Mouse (Mus musculus) midbrain, embryonic 12.5 days (tissue): ENCODE measurements around the gene Ydjc. TPM values are rescaled to one million over a fixed set of nuclear protein-coding genes. Genes with fewer than 3 reads are reported as not detected.

Experiments
- ATAC-seq: fragments of 200-750 bp; cut with Nextera tagmentation; 2 replicates; pipeline ENCODE4 v1.8.0; 2017; ENCODE audit warnings: low read depth, moderate TSS enrichment, moderate library complexity; ENCODE audit not compliant: low FRiP score
- H3K27ac ChIP-seq: fragments of 300-500 bp; sonication (generic); replicated peaks from 2 replicates; pipeline ENCODE4 v1.5.1; 2016; ENCODE audit warnings: mild to moderate bottlenecking
- H3K27me3 ChIP-seq: fragments of 300-500 bp; sonication (generic); 2 replicates; pipeline ENCODE4 v1.6.1; 2016; ENCODE audit warnings: mild to moderate bottlenecking
- H3K36me3 ChIP-seq: fragments of 300-500 bp; sonication (generic); 2 replicates; pipeline ENCODE4 v1.6.1; 2016
- H3K4me1 ChIP-seq: fragments of 300-500 bp; sonication (generic); 2 replicates; pipeline ENCODE4 v1.6.1; 2016
- H3K4me2 ChIP-seq: fragments of 300-500 bp; sonication (generic); replicated peaks from 2 replicates; pipeline ENCODE4 v1.6.1; 2016; ENCODE audit warnings: mild to moderate bottlenecking, moderate library complexity
- H3K4me3 ChIP-seq: fragments of 300-500 bp; sonication (generic); 2 replicates; pipeline ENCODE4 v1.5.1; 2016; ENCODE audit warnings: mild to moderate bottlenecking
- H3K9ac ChIP-seq: fragments of 300-500 bp; sonication (generic); replicated peaks from 2 replicates; pipeline ENCODE4 v1.6.1; 2016; ENCODE audit warnings: mild to moderate bottlenecking, moderate library complexity
- H3K9me3 ChIP-seq: fragments of 300-500 bp; sonication (generic); 2 replicates; pipeline ENCODE4 v1.6.1; 2016; ENCODE audit warnings: mild to moderate bottlenecking
- WGBS: fragments of 180-500 bp; shearing (Covaris S2); methylation state at CpG from one replicate; pipeline ENCODE4 v1.1.7; 2016; 5-methylcytosine and 5-hydroxymethylcytosine counted together
- microRNA counts: library from miRNA; unstranded; fragments of <30 nt; microRNA quantifications from one replicate; lab custom pipeline; 2017
- microRNA-seq: library from miRNA; unstranded; fragments of <30 nt; microRNA quantifications from one replicate; pipeline ENCODE4, GENCODE M21; 2017
- polyA plus RNA-seq: library from polyadenylated mRNA; unstranded; fragments of >200 nt; fragmentation: Nextera tagmentation; extraction: Ambion mirVana; gene quantifications from 2 replicates; pipeline ENCODE4 v1.2.1, GENCODE M21; 2016

The Ydjc gene
- polyA plus RNA-seq, 1 experiment from 2014 or later: 9.6 TPM

DNA sequence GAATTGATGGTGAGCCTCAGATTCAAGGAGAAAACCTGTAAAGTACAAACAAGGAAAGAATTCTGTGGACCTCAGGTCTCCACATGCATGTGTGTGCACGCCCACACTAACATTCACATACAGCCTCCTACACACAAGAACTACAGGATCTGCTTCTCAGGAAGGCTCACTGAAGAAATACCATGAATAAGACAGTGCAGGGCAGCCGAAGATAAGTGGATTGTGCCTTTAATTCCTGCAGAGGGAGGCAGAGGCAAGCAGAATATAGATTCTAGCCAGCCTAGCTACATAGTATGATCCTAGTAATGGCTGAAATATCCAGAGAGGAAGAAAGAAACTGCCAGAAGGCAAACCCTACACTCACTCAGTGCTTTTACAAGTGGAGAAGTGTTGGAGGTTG lies 57.6 kb downstream of the Ydjc start:
- Histone ChIP-seq H3K27me3 (peaks cover 10% of the 10 kb centered on the region), H3K4me2 (no peak overlapping the region), H3K36me3 (0 out of 2 replicates have a peak, but pooled peaks cover 3% of the 10 kb centered on the region), H3K9ac (no peak overlapping the region), H3K9me3 (no peaks in the 10 kb centered on the region), H3K4me3 (0 out of 2 replicates have a peak overlapping the region, but pooled peaks have one; percentile 100), H3K27ac (no peak overlapping the region), H3K4me1 (peaks cover 15% of the 10 kb centered on the region)
- WGBS: 63% methylated on average over 2 of the region's 2 CpGs
- ATAC-seq: no peak

DNA sequence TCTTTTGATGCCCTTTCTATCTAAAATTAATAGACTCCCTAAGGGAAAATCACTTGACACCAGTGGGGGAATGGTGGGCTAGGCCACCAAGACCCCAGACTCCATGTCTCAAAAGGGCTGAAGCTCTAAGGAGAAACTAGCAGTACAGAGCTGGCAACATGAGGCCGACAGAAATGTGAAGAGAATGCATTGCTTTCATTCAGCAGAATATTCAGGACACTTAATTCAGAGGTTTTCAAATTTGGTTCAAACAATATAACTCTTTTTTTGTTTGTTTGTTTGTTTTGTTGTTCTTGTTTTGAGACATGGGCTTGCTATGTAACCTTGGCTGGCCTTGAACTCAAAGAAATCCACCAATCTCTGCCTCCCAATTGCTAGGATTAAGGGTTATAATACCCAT lies 58.1 kb downstream of the Ydjc start, which contains the start of gene Ube2l3:
Ube2l3 (minus strand) TSS at position 101 of the 400 bp plus-strand sequence.
- WGBS: 90% methylated on average over 1 of the region's 1 CpGs
- H3K9ac ChIP-seq: peak within 1 kb of the TSS; percentile 99; the same call in 1 of the 2 replicates
- peaks cover 15% of the 10 kb centered on the region for H3K4me1 ChIP-seq
- H3K27me3 ChIP-seq: peaks cover 12% of the 10 kb centered on the region
- peak within 1 kb of the TSS; percentile 100 for H3K4me3 ChIP-seq
- ATAC-seq: no peak
- H3K4me2 ChIP-seq: peak within 1 kb of the TSS; percentile 88; the same call in 1 of the 2 replicates
- H3K36me3 ChIP-seq: 0 out of 2 replicates have a peak, but pooled peaks cover 3% of the 10 kb centered on the region
- no peak within 1 kb of the TSS for H3K27ac ChIP-seq
- H3K9me3 ChIP-seq: no peaks in the 10 kb centered on the region

DNA sequence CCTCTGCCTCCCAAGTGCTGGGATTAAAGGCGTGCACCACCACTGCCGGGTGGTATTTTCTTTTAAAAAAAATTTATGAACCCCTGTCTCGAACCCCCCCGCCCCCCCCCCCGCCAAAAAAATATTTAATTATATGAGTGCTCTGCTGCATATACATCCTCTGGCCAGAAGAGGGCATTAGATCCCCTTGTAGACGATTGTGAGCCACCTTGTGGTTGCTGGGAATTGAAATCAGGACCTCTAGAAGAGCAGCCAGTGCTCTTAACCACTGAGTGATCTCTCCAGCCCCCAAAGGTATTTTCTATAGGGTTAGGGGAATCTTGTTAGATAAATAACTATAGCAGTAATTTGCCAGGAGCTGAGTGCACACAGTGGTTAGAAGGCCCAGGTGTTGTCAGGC lies 60.6 kb downstream of the Ydjc start:
- Histone ChIP-seq H3K4me1 (peaks cover 13% of the 10 kb centered on the region), H3K36me3 (no peaks in the 10 kb centered on the region), H3K9me3 (no peaks in the 10 kb centered on the region), H3K4me2 (no peak overlapping the region), H3K27ac (no peak overlapping the region), H3K4me3 (no peak overlapping the region), H3K27me3 (peaks cover 18% of the 10 kb centered on the region), H3K9ac (no peak overlapping the region)
- WGBS: 9% methylated on average over 6 of the region's 6 CpGs
- ATAC-seq: no peak

DNA sequence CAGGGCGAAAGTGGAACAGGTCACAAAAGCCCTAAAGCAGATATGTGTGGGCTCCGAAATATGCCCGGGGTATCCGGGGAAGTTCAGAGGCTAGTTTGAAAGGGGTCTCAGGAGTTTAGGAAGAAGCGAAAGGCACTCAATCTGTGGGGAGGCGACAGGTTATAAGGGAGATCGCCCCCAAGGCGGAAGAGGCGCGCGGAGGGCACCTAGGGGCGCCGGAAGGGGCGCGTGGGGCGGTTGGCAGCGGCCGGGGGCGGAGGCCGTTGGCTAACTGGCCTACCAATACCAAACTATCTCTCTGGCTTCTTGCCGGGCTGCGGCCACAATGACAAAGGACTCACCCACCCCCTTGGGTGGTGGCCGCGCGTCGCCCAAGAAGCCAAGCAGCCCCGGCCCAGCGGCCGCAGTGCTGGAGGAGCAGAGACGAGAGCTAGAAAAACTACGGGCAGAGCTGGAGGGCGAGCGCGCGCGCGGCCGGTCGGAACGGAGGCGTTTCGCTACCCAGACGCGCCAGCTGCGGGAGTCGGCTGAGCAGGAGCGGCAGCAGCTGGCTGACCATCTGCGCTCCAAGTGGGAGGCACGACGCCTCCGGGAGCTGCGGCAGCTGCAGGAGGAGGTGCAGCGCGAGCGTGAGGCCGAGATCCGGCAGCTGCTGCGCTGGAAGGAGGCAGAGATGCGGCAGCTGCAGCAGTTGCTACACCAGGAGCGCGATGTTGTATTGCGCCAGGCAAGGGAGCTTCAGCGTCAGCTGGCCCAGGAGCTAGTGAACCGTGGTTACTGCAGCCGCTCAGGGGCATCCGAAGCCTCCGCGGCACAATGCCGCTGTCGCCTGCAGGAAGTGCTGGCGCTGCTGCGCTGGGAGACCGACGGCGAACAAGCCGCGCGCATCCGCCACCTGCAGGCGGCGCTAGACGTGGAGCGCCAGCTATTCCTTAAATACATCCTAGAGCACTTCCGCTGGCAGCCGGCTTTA lies 64.3 kb downstream of the Ydjc start, which contains the start of gene Rimbp3:
Rimbp3 (plus strand) TSS at position 215 of the 973 bp plus-strand sequence.
- Histone ChIP-seq H3K27me3 (peaks cover 33% of the 10 kb centered on the region), H3K4me3 (peak within 1 kb of the TSS; percentile 55), H3K9ac (peak within 1 kb of the TSS; percentile 65), H3K36me3 (no peaks in the 10 kb centered on the region), H3K4me2 (peak within 1 kb of the TSS; percentile 80), H3K27ac (peak within 1 kb of the TSS; percentile 94), H3K4me1 (peaks cover 16% of the 10 kb centered on the region), H3K9me3 (no peaks in the 10 kb centered on the region)
- under 1% methylated on average over 84 of the region's 85 CpGs for WGBS
- peak; percentile 88 for ATAC-seq

DNA sequence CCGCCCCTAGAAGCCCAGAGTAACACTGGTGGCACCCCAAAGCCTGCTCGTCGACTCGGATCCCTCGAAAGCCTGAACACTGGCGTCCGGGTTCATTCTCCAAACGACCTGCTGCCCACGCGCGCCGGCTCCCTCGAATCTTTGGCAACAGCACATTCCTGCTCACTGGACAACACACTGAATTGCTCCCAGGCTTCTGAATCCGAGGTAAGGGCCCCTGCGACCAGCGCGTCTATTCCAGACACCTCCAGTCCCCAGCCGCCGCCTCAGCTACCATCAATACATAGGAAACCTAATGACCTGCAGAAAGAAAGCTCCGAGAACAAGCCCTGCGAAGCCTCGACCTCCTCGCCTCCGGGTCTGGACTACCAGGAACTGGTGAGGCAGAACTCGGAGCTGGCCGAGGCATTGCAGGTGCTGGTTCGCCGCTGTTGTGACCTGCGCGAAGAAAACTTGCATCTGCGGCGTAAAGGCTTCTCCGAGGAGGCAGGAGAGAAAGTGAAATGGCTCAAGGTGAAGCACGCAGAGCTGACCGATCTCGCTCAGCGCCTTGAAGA lies 65.1 kb downstream of the Ydjc start:
- no peaks in the 10 kb centered on the region for H3K36me3 ChIP-seq
- WGBS: 2% methylated on average over 37 of the region's 37 CpGs
- peaks cover 33% of the 10 kb centered on the region for H3K27me3 ChIP-seq
- peak overlapping the region; percentile 65 for H3K9ac ChIP-seq
- peak overlapping the region; percentile 94 for H3K27ac ChIP-seq
- H3K9me3 ChIP-seq: no peaks in the 10 kb centered on the region
- peak overlapping the region; percentile 80 for H3K4me2 ChIP-seq
- H3K4me1 ChIP-seq: peaks cover 16% of the 10 kb centered on the region
- H3K4me3 ChIP-seq: peak overlapping the region; percentile 55
- ATAC-seq: peak; percentile 1; the same call in 1 of the 2 replicates

MicroRNAs encoded within 50 kb of the gene (microRNA counts, 519-probe panel; counts per million panel counts)
- microRNA mmu-miR-130b (lab: Ali Mortazavi, UCI): 6,924 counts per million, percentile 76 among the panel's probes with 10 or more counts
- 6,280 counts per million, percentile 68 among the panel's probes with 10 or more counts for microRNA mmu-miR-301b (lab: Ali Mortazavi, UCI)

Small RNA genes lying within 50 kb of the gene (microRNA-seq; reads per million reads assigned to microRNA genes)
- gene Mir130b (10,978 reads per million, percentile 95 among the genes with 10 or more reads in this experiment), gene Mir301b (422 reads per million, percentile 69 among the genes with 10 or more reads in this experiment)

Other genes with a start within 250 kb of the Ydjc start
- gene Ppm1f, start 248.2 kb upstream of the Ydjc start, polyA plus RNA-seq: 33.3 and 33.9 TPM in 2 replicates
- gene Mapk1, start 161.2 kb upstream of the Ydjc start, polyA plus RNA-seq: 167 TPM in 2 replicates
- 128 and 129 TPM in 2 replicates for gene Ypel1, start 74.9 kb upstream of the Ydjc start, polyA plus RNA-seq
- gene Ppil2, start 33.4 kb upstream of the Ydjc start, polyA plus RNA-seq: 154 and 164 TPM in 2 replicates
- 71.6 and 73.8 TPM in 2 replicates for gene 2610318N02Rik, start 19.5 kb upstream of the Ydjc start, polyA plus RNA-seq
- 58.6 and 58.8 TPM in 2 replicates for gene Sdf2l1, start 12.2 kb upstream of the Ydjc start, polyA plus RNA-seq
- gene Ccdc116, start 2.6 kb downstream of the Ydjc start, polyA plus RNA-seq: 0.63 and 0.92 TPM in 2 replicates
- gene Ube2l3, start 58.0 kb downstream of the Ydjc start, polyA plus RNA-seq: 371 TPM in 2 replicates
- 2.3 TPM in 2 replicates for gene Rimbp3, start 64.0 kb downstream of the Ydjc start, polyA plus RNA-seq
- gene Hic2, start 89.0 kb downstream of the Ydjc start, polyA plus RNA-seq: 15.3 and 18.6 TPM in 2 replicates
- 18.4 and 22.8 TPM in 2 replicates for gene Tmem191c, start 131.5 kb downstream of the Ydjc start, polyA plus RNA-seq
- gene Serpind1, start 186.8 kb downstream of the Ydjc start, polyA plus RNA-seq: 0.46 and 0.58 TPM in 2 replicates